Mouse (Mus musculus) layer of hippocampus, postnatal 36 days (tissue): ENCODE results near the gene Nipa1. TPM values are rescaled to one million over a fixed set of nuclear protein-coding genes. Genes with fewer than 3 reads are reported as not detected.

ENCODE experiments used
- DNase-seq, 2 experiments: peaks; one replicate each; pipeline ENCODE4 v3.0.0; 2022
- total RNA-seq, 2 experiments: library from RNA; stranded (reverse); gene quantifications; 2 replicates each; pipeline ENCODE4 v1.2.3; 2021

The Nipa1 gene
- total RNA-seq, 2 experiments from 2014 or later, result 60.5 to 61.2 TPM

GRCm38 (mm10) chr7:56010318-56011017 is 9.3 kb downstream of the Nipa1 start:
- DNase-seq, result no peak

- DNase-seq, result no peak
Measured at GRCm38 (mm10) chr7:55998997-55999396, 20.8 kb downstream of the Nipa1 start.

- peak; percentile 36 to 60 for DNase-seq
Measured at GRCm38 (mm10) chr7:55995013-55995412, 24.7 kb downstream of the Nipa1 start.

GRCm38 (mm10) chr7:55991858-55992257 is 27.9 kb downstream of the Nipa1 start:
- DNase-seq, result no peak

- DNase-seq, result no peak
Measured at GRCm38 (mm10) chr7:55991129-55991528, 28.6 kb downstream of the Nipa1 start.

- peak; percentile 71 to 80 for DNase-seq
Measured at GRCm38 (mm10) chr7:55986526-55987214, 33.1 kb downstream of the Nipa1 start.

- no peak for DNase-seq
Measured at GRCm38 (mm10) chr7:55984754-55985153, 35.0 kb downstream of the Nipa1 start.

GRCm38 (mm10) chr7:55983107-55983506 is 36.6 kb downstream of the Nipa1 start:
- no peak for DNase-seq

- no peak for DNase-seq
Measured at GRCm38 (mm10) chr7:55982010-55982700, 37.6 kb downstream of the Nipa1 start.

GRCm38 (mm10) chr7:55981511-55981910 is 38.2 kb downstream of the Nipa1 start:
- no peak for DNase-seq

- no peak for DNase-seq
Measured at GRCm38 (mm10) chr7:55974429-55974828, 45.3 kb downstream of the Nipa1 start.

GRCm38 (mm10) chr7:55969415-55969814 is 50.3 kb downstream of the Nipa1 start:
- DNase-seq, result no peak

GRCm38 (mm10) chr7:55968258-55968901 is 51.4 kb downstream of the Nipa1 start:
- DNase-seq, result no peak

GRCm38 (mm10) chr7:55966866-55967460 is 52.8 kb downstream of the Nipa1 start:
- DNase-seq, result no peak

- DNase-seq, result peak; percentile 90 to 93
Measured at GRCm38 (mm10) chr7:55962004-55962908, 57.5 kb downstream of the Nipa1 start, which contains the start of gene Nipa2. TSS of gene Nipa2 (minus strand) at chr7:55962476.

- no peak for DNase-seq
Measured at GRCm38 (mm10) chr7:55960506-55960905, 59.2 kb downstream of the Nipa1 start.

GRCm38 (mm10) chr7:55959801-55960200 is 60.0 kb downstream of the Nipa1 start:
- no peak for DNase-seq

- DNase-seq, result no peak
Measured at GRCm38 (mm10) chr7:55957916-55958315, 61.8 kb downstream of the Nipa1 start.

GRCm38 (mm10) chr7:55957178-55957577 is 62.6 kb downstream of the Nipa1 start:
- no peak for DNase-seq

GRCm38 (mm10) chr7:55956054-55956453 is 63.7 kb downstream of the Nipa1 start:
- no peak for DNase-seq

- no peak for DNase-seq
Measured at GRCm38 (mm10) chr7:55938341-55938740, 81.4 kb downstream of the Nipa1 start.
